Mouse (Mus musculus) frontal cortex, postnatal 10 days (tissue): ENCODE measurements around the gene Tnfrsf11a.
"Not testable (repeated sequence)": the region's sequence is repeated elsewhere in the genome, so short reads cannot be mapped to it uniquely, and the experiment has no call there.

ENCODE experiments used
- DNase-seq, 2 experiments: peaks; one replicate each; pipeline ENCODE4 v3.0.0; 2022; ENCODE audit warnings: low spot score in 2 of 2, mixed read lengths in 1 of 2

Gene Tnfrsf11a

DNA sequence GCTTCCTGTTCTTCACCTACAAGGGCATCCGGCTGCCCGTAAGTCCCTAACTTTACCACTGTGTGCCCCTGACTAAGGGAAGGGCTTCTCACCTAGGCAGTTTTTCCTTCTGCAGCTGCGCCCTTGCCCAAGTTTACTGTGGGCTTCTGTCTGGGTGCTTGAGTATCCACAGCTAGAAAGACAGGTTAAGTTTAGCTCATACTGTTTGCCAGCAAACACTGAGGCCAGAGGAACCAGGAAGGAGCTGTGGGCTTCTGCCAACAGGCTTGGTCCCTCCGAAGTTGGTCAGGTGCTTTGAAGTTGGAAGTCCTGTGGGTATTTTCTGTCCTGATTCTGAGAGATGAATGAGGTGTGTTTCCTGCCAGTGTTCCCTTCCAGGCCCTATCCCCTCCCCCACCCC, 4.6 kb downstream of the Tnfrsf11a start:
- DNase-seq, result no peak

DNA sequence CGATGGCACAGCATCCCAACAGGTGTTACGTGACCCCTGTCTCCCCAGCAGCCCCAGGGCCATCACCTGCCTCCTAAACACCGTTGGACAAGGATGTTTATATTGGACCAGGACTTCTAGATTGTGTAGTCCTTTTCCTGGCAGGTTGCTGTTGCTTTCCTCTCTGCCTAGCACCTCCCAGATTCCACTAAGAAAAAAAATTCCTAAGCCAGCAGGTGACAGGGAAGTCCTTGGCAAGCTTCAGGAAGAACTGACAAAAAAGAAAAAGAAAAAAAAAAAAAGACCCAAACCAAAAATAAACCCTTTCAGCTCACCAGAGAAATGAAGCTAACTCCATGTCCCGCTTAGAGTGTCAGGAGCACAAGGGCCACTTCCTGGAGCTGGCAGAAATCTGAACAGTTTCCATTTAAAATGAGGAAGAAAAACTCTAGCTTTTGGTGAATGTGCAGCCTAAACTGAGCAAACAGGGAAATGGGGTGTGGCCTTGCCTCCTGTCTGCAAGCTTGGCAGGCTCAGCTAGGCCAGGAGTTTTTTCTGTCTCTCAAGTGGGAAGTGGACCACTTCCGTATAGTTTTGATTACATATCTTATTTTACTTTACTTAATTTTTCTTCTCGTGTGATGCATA, 6.3 kb downstream of the Tnfrsf11a start:
- DNase-seq, result no peak

DNA sequence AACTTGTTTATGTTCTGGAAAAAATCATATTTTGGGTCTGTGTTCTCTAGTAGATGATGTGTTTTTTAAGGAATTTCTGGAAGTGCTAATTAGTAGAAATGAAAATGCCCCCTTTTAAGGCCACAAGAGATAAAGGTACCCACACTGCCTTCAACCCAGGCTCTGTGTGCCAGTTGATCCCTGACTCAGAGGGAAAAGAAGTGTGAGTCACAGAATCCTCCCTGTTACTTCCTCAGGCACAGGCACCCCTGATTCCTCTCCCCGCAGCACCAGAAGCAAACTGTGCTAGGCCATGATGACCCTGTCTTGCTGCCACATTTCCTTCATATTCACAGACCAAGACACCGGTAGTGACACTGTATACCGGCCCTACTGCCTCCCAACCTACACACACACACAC, 9.6 kb downstream of the Tnfrsf11a start:
- no peak for DNase-seq

DNA sequence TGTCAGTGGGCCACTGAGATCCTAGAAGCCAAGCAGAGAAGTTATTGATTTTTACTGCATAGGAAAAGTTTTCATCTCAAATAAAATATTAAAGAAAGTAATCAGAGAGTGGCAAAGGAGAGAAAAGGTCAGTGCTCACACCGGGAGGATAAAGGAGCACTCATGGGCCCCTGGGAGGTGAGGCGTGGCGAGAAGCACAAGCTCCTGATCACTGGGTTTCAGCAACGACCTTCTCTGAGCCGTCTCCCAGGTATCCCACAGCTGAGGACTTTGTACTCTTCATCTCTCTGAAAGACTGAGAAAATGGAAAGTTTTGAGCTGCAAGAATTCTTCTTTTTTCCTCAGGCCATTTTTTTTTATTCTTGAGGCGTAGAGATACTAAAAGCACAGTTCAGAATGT, 14.2 kb downstream of the Tnfrsf11a start:
- no peak for DNase-seq

DNA sequence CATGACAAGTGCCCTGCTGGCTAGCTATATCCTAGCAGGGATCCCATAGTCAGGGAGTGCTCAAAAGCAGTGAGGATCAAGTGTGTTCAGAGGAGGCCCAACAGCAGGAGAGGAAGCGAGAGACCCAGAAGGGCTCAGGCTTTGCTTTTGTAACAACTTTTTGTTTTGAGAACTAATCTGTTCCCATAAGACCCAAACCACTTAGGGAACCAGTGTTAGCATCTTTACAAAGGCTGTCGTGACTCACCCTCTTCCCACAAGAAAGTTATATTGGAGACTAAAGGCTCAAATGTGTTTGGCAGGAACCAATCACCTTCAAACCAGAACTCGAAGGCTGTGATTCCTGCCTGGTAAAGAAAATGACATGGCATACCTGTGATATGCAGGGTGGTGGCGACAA, 15.2 kb downstream of the Tnfrsf11a start:
- no peak for DNase-seq

DNA sequence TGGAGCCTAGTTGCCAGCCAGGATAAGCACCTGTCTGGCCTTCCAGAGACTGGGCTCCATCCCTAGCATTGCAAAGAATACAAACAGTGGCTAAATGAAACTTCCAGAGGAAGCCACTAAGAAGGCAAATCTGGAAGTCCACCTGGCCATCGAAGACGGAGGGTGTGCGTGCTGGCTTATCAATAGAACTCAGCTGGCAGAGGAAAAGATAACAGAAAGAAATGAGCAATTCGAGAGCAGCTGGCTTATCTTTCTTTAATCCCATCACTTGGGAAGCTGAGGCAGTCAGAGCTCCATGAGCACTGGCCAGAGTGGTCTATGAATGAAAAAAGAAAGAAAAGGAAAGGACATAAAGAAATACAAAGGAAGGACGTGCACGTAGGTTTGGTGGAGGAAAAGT, 20.1 kb downstream of the Tnfrsf11a start:
- DNase-seq, result no peak

DNA sequence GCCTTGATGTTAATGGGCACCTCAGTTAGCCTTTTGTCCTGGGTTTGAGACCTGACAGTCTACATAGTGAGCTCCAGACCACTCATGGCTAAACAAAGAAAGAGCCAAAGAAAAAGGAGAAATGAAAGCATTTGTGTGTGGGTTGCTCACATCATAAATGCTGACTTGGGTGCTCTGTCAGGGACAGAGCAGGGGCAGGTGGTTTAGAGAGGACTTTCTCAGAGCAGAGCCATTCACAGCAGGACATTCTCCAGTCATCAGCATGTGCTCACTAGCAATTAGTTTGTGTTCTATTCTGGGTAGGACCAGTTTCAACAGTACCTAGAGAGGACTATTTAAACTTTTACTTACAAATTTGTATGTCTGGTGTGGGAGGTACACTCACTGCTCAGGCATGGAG, 20.7 kb downstream of the Tnfrsf11a start:
- no peak for DNase-seq

DNA sequence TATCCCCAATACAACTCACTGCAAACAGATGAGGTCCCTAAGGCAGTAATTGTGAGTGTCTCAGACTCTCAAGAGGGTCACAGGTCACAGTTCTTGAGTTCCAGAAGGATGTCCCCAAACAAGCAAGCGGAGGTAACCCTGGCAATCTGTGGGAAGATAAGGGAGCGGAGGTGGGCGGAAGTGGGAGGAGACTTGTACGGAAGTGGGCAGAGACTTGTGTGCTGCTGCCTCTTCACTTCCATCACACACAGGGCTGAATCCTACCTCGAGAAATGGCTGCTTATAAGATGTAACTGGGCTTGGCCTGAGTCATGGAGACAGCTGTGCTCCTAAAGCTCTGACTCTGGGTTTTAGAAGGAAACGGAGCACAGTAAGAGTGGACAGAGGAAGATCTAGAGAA, 22.4 kb downstream of the Tnfrsf11a start:
- DNase-seq, result no peak

DNA sequence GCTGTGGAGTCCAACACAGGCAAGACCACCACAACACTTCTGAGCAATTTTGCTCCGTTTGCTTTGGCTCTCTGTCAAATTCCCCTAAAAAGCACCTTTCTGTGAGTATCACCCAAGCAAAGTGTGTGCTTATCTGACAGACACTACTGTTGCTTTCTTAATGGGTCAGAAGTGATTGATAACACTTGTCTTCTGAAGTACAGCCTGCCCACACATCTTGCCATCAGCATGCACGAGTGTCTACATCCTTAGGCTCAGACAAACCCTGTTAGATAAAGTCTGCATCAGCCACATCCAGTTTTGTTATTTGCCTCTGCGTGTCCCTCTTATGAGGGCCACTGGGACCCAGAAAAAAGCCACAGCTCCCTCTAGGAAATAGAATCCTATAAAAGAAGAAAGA, 23.8 kb downstream of the Tnfrsf11a start:
- no peak for DNase-seq

DNA sequence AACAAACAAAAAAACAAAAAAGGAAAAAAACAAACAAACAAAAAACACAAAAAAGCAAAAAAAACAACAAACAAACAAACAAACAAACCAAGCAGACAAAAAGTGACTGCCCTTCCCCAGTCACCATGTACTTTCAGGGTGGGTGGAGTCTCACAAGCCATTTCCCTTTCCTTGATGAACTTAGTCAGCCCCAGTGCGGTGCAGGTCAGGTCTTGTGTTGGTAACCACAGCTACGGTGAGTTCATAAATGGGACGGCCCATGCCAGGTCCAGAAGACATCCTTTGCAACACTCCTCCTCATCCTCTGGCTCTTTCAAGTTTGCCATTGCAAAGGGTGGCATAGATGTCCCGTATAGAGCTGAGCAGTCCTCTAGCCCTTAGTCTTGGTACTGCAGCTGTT, 25.0 kb downstream of the Tnfrsf11a start:
- DNase-seq, result no peak

DNA sequence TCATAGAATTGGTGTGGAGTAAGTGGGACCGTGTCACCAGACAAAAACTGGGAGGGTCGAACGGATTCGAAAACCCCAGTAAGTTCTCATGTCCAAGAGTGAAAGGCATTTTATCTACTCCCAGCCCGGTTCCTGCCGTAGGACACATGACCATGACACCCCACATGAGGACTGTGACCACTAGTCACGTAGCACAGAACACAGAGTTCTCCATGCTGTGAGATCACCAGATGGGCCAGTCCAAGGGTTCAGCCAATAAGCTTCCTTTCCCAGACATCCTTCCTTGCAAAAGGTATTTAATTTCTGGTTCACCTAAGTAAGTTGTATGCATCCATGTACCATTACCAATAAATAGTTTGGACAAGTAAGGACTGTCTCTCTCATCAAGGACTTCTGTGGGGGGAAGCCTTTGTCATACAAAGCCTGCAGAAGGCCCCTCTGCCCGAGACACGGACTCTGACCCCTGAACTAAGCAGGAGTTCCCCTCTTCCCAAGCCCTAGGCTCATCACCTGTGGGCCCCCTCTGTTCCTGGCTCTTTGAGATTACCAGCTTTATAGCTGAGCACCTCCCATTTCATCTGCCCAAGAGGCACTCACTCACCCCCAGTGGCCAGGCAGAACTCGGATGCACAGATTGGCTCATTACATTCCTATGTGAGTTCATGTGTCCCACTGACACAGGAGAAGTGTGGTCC, 26.7 kb downstream of the Tnfrsf11a start:
- no peak for DNase-seq

DNA sequence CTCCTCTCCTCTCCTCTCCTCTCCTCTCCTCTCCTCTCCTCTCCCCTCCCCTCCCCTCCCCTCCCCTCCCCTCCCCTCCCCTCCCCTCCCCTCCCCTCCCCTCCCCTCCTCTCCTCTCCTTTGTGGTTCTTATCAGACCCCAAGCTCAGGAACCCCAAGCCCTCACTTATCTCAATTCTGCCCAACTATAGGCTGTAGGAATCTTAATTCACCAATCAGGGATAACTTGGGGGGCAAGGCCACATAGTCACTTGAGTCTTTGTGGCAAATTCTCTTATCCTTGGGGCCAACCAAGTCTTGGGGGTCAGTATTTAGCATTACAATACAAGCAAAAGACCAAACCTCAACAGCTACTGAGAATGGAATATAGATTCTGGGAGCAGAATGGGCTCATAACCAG, 31.5 kb downstream of the Tnfrsf11a start:
- not testable (repeated sequence) for DNase-seq

DNA sequence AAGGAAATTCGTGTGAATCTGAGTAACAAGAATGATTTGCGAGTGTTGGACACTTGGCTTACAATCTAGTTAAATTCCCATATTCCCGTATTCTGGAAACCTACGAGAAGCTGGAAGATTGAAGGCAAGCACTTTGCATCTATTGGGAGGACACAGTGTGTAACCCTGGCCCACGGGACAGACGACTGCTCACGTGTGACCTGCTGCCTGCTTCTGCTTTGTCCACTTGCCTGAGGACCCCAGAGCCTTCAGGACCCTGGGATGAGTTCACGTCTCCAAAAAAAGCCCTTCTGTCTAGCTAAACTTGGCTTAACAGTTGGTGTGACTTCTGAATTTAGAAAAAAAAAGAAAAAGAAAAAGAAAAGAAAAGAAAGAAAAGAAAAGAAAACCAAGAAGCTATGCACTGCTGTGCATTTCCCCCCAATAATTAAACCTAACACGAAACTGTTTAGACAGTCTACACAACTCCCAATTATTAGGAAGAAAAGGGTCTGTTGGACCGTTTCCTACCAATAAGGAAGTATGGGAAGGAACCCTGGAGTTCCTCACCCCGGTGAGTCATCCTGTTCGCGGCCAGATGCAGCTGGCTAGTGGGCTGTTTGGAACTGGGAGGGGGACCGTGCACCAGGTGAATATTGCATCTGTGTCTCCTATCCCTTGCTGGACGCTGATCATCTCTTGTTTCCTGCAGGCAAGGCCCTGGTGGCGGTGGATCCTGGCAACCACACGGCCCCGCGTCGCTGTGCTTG, 32.6 kb downstream of the Tnfrsf11a start:
- no peak for DNase-seq

DNA sequence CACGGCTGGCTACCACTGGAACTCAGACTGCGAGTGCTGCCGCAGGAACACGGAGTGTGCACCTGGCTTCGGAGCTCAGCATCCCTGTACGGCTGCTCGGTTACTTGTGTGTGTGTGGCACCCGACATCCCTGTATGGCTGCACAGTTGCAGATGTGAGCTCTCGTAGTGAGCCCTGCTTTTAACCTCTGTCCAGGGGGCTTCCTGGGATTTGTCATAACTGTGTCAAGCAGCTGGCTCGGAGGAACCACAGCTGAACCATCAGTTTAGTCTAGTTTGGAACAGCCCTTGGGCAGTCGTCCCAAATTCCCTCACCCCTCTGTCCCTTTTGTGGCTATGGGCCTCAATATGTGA, 33.2 kb downstream of the Tnfrsf11a start:
- DNase-seq, result no peak

DNA sequence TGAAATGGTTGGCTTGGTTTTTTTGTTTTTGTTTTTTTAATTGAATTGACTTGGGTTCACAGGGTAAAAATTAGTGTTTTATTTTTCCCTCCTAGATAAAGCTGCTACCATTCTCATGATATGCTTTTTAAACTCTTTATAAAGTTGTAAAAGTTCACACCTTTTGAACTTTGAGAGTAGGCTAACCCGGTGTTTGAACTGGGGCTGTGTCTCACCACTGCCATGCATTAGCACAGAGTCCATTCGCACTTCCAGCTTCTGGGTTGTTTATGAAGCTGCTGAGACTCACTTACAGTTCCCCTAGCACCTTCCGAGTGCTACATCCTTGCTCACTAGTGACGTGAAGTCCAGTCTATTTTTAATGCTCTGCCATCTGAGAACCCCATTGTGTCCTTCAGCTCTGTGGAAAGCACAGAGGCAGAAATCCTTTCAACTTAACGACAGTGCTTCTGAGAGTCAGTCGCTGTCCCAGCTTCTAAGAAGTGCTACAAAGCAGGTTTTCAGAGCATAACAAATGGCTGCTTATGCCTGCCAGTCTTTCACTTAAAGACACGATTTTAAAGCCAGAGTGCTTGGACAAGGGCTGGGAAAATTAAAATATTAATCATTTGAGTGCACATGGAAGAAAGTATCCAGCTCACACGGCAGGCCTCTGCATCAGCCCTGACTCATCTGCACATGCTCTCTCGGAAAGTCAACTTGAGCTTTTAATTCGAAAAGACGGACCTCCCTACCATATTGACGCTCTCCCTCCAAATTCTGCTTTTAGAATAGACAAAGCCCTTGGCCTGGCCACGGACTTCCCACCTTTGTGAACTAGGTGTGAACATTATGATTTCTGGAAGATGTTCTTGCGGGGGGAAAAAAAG, 34.1 kb downstream of the Tnfrsf11a start:
- no peak for DNase-seq

DNA sequence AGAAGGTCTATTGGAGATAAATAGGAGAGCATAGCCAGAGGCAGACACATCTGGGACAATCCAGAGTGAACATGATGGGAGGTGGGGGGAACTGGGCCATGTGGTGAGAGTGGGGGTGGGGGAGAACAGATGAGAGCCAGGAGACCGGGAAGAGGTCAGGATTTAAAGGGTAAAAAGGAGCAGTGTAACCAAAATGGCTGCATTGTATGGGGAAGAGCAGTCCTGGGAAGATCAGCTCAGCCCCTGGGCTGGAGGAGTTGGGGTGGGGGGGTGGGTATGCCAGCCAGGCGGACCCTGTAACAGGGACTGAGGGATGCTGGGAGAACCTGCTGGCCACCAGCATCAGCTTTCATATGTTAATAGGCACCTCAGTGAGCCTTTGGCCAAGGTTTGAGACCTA, 34.8 kb downstream of the Tnfrsf11a start:
- no peak for DNase-seq

DNA sequence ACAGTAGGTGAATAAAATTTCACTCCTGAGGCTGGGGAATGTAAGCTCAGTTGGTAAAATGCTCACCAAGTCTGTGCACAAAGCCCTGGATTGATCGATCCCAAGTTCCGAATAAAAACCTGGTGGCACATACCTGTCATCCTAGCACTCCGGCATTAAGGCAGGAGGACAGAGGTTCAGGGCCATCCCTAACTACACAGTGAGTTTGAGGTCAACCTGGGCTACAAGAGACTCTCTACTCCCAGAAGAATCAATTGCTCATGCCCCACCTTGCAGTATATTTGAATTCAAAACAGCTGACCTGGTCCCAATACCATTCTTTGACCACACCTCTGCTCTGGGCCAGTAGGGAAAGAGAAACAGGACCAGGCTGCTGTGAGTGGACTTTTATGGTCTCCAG, 35.2 kb downstream of the Tnfrsf11a start:
- no peak for DNase-seq

DNA sequence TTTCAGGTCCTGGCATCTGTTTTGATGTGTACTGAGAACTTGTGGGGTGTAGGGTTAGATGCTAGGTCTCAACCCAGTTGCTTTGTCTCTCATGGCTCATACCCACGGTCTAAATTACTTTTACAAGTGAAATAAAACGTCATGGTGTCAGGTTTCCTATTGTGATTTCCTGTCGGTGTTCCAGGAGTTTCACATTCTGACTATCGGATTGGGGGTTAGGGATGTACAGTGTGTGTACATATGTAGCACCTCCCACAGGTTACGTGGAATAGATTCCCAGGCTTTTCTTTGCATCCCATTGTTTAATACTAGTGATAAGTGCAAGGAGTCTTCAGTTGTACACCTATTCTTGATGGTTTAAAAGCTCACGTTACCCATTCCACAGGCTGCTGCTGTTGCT, 38.5 kb downstream of the Tnfrsf11a start:
- DNase-seq, result no peak

DNA sequence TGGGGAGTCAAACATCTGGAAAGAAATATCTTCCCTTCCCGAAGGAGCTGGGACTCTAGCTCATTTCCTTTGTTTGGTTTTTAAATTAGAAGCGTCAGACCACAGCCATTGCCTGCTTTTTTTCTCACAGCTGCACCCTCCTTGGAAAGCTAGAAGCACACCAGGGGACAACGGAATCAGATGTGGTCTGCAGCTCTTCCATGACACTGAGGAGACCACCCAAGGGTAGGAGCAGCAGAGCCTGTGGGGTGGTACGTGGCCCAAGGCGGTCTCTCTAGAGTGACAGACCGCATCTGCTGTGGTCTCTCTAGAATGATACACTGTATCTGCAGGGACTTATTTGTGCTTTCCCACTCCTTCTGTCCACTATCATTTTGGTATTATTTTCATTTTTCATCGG, 39.2 kb downstream of the Tnfrsf11a start:
- no peak for DNase-seq

DNA sequence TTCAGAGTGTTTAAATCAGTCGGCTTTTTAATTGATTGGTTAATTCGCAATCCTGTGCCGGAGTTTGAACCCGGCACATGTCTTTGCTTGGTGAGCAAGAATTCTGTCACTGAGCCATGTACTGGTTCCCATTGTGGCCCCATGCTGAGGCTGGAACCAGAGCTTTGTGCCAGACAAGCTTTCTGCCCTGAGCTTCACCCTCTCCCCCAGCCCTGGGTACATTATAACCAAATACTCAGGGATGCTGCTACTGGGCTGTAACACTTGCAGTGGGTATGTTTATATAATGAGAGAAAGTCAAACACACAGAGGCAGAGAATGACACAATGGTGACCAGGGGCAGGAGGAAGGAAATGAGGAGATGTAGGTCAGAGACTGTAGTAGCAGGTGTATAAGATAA, 43.8 kb downstream of the Tnfrsf11a start:
- no peak for DNase-seq

DNA sequence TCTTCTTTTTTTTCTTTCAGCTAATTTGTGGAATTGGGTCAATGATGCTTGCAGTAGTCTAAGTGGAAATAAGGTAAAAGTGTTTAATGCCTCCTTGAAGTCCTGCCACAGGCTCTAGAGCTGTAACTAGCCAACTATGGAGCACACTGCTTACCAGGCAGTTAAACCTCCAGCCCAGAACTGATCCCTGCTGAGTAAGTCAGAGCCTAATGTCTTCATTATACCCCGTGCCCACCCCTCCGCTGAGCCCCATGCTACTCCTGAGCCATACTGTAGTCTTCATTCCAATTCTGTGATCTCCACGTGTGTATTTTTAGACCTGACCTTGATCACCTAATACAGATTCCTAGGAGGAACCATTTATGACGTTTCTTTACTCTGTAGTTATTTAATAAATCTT, 44.5 kb downstream of the Tnfrsf11a start:
- DNase-seq, result no peak

DNA sequence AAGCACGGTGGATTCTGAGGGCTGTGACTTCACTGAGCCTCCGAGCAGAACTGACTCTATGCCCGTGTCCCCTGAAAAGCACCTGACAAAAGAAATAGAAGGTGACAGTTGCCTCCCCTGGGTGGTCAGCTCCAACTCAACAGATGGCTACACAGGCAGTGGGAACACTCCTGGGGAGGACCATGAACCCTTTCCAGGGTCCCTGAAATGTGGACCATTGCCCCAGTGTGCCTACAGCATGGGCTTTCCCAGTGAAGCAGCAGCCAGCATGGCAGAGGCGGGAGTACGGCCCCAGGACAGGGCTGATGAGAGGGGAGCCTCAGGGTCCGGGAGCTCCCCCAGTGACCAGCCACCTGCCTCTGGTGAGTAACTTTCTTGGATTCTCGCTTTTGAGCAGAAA, 46.9 kb downstream of the Tnfrsf11a start:
- no peak for DNase-seq
